Mouse (Mus musculus) C2C12 (cell line): ENCODE results near the gene Dnajc19.
A peak's percentile ranks its signal among the peaks of the same experiment; 100 is the strongest.

ENCODE experiments used
- CEBPB ChIP-seq: IDR thresholded peaks from one replicate; pipeline ENCODE4 v1.6.1; 2011; ENCODE audit warnings: low read depth, mild to moderate bottlenecking, control low read depth, moderate library complexity
- CTCF ChIP-seq: IDR thresholded peaks from one replicate; pipeline ENCODE4 v1.5.1; 2011; ENCODE audit not compliant: control insufficient read depth, insufficient read depth, insufficient read length
- MAX ChIP-seq: IDR thresholded peaks from one replicate; pipeline ENCODE4 v1.6.1; 2011; ENCODE audit warnings: mild to moderate bottlenecking, control low read depth
- MYOD1 ChIP-seq: IDR thresholded peaks from one replicate; pipeline ENCODE4 v1.6.1; 2011; ENCODE audit warnings: low read depth; ENCODE audit not compliant: control insufficient read depth, insufficient read length

DNA sequence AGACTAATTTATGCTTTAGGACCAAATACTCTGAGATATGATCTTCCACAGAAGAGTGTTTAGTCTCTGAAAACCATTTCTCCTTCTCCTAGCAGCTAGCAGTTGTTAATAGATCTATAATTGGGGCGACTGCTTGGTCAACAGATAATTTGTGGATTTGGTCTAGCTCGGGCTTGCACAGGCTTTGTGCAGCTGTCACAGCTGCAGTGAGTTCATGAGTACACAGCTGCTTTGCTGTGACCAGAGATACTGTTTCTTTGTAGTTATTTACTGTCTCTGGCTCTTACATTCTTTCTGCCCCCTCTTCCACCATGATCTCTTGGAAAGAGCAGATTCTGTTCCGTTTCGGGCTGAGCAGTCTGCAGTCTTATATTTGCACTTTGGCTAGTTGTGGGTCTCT lies 39.1 kb downstream of the Dnajc19 start:
- TF ChIP-seq MAX (no peak), CTCF (no peak), CEBPB (no peak), MYOD1 (peak; percentile 21)
